Mouse (Mus musculus) fibroblast of lung, adult 2 months (primary cell): Measurements from ENCODE around the gene Grm8.
A peak's percentile ranks its signal among the peaks of the same experiment; 100 is the strongest.

Experiments used
- DNase-seq: peaks from one replicate; pipeline ENCODE4 v3.0.0-alpha.2; 2011; ENCODE audit warnings: low read depth

Gene Grm8

DNA sequence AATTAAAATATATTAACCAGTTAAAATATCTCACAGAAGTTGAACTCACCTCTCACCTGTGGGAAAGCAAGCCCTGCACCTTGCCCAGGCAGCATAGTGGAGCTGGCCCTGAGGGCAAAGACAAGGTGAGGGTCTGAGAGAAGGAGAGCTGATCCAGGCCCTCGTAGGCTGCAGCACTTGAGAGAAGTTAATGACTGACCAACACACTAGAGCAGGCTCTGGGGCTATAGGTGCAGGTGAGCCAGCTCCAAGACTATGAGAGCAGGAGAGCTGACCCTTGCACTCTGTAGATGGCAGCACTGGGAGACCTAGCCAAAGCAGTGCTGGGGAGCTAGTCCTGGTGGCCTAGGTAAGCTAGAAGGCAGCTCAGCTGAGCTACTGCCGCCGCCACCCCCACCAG, 499.1 kb downstream of the Grm8 start:
- DNase-seq, result no peak

GRCm38 (mm10) chr6:27617472-27617871, 517.5 kb downstream of the Grm8 start:
- no peak for DNase-seq

DNA sequence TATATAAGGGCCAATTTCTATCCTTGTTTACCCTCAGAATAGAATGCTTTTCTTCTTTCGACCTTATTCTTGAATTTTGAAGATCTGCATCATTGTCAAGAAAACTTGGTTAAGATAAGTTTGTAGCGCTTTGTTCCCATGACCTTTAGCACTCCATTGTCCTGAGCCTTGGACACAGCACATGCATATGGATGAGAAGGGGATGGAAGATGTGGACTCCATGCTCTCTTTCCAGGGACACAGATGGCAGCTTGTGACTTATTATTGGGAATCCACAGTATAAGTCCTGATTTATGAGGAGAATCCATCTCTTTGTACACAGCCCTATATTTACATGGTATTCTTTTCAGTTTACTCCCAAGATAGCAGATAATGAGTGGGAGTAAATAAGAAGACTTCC, 554.5 kb downstream of the Grm8 start:
- no peak for DNase-seq

DNA sequence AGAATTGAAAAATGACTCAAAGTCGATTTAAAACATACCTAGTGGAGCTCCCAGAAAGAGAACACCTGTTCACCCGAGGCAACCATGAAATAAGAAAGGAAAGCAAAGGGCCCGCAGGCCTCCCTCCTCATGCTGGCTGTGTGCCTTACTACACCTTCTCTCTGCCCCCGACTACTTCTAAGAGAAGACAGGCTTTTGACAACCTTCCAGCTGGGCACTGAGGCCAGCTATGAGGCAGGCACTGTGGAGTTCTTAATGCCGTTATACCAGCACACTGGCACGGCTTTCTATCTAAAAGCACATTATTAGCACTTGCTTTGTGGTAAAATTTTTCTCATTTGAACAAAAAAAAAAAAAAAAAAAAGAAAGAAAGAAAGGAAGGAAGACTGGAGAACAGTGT, 589.5 kb downstream of the Grm8 start:
- no peak for DNase-seq

DNA sequence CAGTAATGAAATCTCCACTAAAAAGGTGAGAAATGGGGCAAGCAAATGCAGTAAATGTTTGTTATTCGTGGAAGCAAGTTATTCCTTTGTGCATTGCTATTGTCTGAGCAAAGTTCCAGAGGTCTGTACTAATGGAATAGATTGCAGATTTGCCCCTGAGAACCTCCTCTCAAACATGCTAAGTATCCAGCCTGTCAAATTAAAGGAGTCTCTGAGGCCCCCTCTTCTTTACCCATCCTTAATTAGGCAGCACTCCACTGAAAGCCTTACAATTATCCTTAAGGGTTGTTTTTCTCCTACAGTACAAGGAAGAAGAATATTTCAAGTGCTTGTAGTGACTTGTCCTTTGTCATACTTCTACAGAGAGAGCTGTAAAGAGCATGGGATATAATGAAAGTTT, 617.4 kb downstream of the Grm8 start:
- no peak for DNase-seq

DNA sequence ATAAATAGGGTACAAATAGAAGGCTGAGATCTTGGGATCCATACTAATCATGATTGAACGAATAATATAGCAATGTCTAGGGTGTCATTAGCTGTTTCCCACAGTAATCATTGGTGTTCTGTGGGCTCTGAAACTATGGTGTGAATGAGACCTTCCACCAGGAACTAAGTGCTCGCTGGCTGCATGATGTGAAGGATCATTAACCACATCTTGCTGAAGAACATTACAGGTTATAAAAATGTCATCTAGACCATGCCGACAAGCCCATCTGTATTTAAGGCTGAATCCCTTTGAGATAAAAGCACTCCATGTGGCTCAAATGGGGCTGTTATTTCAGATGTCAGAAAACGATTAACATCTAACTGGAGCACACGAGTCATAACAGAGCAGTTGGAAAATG, 674.0 kb downstream of the Grm8 start:
- no peak for DNase-seq

- DNase-seq, result no peak
Measured at GRCm38 (mm10) chr6:27408473-27408872, 726.5 kb downstream of the Grm8 start.

- DNase-seq, result no peak
Measured at GRCm38 (mm10) chr6:27372416-27372815, 762.6 kb downstream of the Grm8 start.

DNA sequence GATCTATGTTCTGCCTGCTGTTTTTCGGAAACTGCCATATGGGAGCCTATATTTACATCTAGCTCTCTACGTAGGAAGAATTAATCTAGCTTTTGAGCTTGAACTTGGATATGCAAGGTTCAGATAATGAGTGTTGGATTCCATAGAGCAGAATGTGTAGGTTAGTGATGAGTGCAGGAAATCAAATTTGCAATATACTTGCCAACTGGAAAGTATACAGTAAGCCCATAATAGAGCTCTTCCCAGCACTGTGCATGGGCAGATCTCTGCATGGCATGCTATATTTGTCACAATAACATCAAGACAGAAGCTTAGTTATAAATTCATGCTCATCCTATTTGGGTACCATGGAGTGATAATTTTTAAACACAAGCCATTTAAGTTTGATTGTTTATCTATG, 763.9 kb downstream of the Grm8 start:
- no peak for DNase-seq

DNA sequence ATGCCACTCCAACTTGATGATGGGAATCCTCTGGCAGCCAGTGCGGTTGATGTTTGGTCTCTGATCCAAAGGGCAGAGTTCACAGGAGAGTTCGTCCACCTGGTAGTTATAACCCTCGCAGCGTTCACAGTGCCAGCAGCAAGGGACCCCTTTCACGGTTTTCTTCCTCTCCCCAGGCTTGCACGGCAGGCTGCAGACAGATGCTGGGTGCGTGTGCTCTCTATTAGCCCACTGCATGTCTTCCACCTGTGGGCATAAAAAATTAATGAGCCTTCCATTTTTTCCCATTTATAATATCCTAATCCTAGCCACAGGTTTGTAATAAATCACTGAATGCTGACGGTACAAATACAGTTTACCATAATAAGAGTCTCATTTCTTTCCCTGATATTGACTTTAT, 771.2 kb downstream of the Grm8 start:
- no peak for DNase-seq

DNA sequence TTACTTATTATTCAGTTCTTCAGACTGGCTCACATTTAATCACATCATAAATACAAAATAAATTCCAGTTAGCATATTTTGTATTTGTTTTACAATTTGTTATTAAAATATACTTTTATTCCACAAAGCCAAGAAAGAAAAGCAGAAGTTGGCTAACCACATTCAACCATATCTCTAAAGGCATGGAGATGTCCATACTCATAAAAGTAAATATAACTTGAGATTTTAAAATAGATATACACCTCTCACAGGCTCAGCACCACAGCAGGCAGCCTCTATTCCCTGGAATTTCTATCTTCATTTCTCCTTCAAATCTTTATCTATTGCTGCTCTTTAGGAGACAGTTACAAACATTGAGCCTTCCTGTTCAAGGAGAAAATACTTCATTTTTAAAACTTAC, 774.5 kb downstream of the Grm8 start:
- no peak for DNase-seq

GRCm38 (mm10) chr6:27351147-27351546, 783.8 kb downstream of the Grm8 start:
- DNase-seq, result no peak

- no peak for DNase-seq
Measured at GRCm38 (mm10) chr6:27348272-27348671, 786.7 kb downstream of the Grm8 start.

DNA sequence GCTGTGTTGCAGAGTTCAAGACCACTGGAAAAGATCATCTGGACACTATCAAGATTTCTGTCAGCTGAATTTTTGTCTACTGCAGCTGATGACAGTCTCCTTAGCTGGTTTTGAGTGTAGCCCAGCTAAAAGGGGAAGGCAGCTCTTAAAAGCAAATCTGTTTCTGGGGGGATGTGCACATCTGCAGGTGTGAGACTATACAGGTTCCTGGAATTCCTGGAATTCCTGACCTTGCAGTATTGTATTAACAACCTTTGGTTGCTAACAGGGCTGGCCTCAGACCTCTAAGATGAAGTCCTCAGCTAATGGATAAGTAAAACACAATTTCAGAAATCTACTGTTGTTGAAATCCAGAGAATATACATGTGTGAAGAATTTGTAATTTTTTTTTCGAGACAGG, 788.7 kb downstream of the Grm8 start:
- no peak for DNase-seq

- no peak for DNase-seq
Measured at GRCm38 (mm10) chr6:27340131-27340530, 794.8 kb downstream of the Grm8 start.

- no peak for DNase-seq
Measured at GRCm38 (mm10) chr6:27318575-27318974, 816.4 kb downstream of the Grm8 start.

GRCm38 (mm10) chr6:27317422-27317821, 817.6 kb downstream of the Grm8 start:
- no peak for DNase-seq

DNA sequence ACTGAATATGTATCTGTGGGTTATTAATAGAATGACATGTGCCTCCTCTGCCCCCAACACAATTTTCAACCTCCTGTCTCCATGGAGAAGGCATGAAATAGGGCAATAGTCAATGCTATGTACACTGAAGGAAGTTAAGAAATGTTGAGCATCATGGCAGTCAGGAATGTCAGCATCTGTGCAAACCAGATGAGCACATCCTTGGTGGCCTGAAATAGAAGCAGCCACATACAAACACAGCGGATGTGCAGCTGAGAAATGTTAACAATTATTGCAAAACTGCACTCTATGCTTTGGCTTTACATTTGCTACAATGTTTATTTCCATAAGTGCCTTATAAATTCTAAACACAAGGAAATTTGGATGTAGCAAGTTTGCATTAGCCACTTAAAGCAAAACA, 819.0 kb downstream of the Grm8 start:
- DNase-seq, result no peak

DNA sequence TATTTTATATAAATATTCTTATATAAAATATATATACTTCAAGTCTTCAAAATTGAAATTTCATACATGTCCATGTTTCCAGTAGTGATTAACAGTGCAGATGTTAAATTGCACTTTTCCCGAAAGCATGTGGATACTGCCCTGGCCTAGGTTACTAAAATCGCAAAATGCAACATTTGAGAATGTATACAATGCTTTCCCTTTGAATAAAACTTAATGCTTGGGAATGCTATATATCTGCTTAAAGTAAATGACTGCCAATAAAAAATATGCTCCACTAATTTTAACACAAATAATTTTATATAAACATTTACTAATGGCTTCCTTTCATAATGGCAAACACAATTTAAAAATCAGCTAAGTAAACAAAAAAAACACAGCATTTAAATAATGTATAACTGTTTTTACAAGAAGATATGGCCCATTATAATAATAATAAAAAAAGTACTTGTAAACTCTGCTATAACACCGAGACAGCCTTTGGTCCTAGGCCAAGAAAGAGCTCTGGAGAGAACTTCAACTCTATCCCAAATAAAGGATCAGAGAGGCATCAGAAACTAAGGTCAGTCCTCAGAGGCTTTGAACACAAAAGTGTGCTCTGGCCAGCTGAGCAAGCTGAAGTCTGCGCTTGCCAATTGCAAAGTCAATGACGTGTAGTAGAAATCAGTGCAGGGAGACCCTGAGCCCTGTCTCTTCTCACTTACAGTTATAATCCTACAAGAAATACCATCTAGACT, 820.5 kb downstream of the Grm8 start:
- no peak for DNase-seq

DNA sequence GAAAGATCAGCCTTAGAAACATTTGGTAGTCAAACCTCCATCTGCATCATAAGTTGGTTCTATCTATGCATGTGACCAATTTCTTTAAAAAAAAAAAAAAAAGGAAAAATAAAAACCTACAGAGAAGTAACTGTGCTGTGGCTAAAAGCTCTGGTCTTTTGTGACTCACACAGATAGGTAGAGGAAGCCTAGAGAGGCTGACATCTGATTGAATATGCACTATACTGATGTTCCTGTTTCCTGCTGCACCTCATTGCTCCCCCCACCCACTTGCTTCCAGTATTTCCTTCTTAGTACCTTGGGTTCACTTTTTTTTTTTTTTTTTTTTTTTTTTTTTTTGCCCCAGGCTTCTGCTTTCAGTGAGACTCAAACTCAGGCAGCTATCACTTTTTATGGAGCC, 824.6 kb downstream of the Grm8 start:
- DNase-seq, result no peak

DNA sequence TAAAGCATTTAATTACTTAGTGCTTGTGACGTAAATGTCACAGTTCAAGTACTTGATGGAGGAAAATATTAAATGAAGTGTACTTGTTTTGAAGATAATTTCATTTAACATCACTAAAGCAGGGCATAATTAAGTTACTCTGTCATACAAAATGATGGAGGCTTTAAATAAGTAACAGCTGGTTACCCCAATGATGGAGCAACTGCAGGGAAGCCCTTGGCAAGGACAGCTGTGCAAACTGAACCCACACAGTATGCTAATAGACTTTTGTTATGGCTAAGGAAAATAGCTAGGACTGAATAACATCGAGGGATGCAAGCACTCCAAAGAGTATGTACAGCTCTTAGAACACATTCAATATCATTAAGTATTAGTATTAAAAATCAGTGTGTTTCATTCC, 829.6 kb downstream of the Grm8 start:
- no peak for DNase-seq

- DNase-seq, result no peak
Measured at GRCm38 (mm10) chr6:27264972-27265371, 870.0 kb downstream of the Grm8 start.

GRCm38 (mm10) chr6:27262611-27263010, 872.4 kb downstream of the Grm8 start:
- no peak for DNase-seq

GRCm38 (mm10) chr6:27240416-27240815, 894.6 kb downstream of the Grm8 start:
- DNase-seq, result no peak

- DNase-seq, result peak; percentile 8
Measured at GRCm38 (mm10) chr6:27239968-27240367, 895.0 kb downstream of the Grm8 start.
